Mouse (Mus musculus) gastrocnemius, adult 2 months (tissue): ENCODE results near the gene Prkca. TPM values are rescaled to one million over a fixed set of nuclear protein-coding genes. Genes with fewer than 3 reads are reported as not detected.

ENCODE experiments used
- DNase-seq: peaks from one replicate; pipeline ENCODE4 v3.0.0; 2022
- H3K27ac ChIP-seq: fragments of 200-600 bp; 2 replicates; pipeline ENCODE4 v1.8.1; 2022; ENCODE audit warnings: mild to moderate bottlenecking
- H3K4me3 ChIP-seq: fragments of 200-600 bp; 2 replicates; pipeline ENCODE4 v1.8.1; 2022; ENCODE audit warnings: mild to moderate bottlenecking, moderate library complexity
- CTCF ChIP-seq: fragments of 200-600 bp; IDR thresholded peaks from 2 replicates; pipeline ENCODE4 v1.8.1; 2022; ENCODE audit warnings: antibody characterized with exemption, mild to moderate bottlenecking, moderate library complexity
- intact Hi-C: fragments of 180-260 bp; cut with DNase I; formaldehyde crosslinking; loops from one replicate; pipeline ENCODE4 v1.15.1; 2025
- total RNA-seq, 2 experiments: library from RNA; stranded (reverse); gene quantifications; 2 replicates each; pipeline ENCODE4 v1.2.3; 2021

Gene Prkca
- total RNA-seq, 2 experiments from 2014 or later = 54.9 to 57.8 TPM

- Histone ChIP-seq H3K27ac (no peak overlapping the region), H3K4me3 (no peak overlapping the region)
- intact Hi-C loops = no loop called here
- no peak for TF ChIP-seq CTCF
- DNase-seq = no peak
Measured at GRCm38 (mm10) chr11:108360983-108361382, 17.3 kb upstream of the Prkca start.

- intact Hi-C loops = no loop called here
- H3K27ac ChIP-seq = no peak overlapping the region
- TF ChIP-seq CTCF = no peak
- H3K4me3 ChIP-seq = no peak overlapping the region
- no peak for DNase-seq
Measured at GRCm38 (mm10) chr11:108358911-108359310, 15.2 kb upstream of the Prkca start.

GRCm38 (mm10) chr11:108356020-108356419 lies 12.3 kb upstream of the Prkca start:
- H3K4me3 ChIP-seq = no peak overlapping the region
- intact Hi-C loops = no loop called here
- TF ChIP-seq CTCF = no peak
- no peak overlapping the region for H3K27ac ChIP-seq
- DNase-seq = no peak

- TF ChIP-seq CTCF = no peak
- DNase-seq = no peak
- H3K27ac ChIP-seq = no peak overlapping the region
- no peak overlapping the region for H3K4me3 ChIP-seq
- intact Hi-C loops = no loop called here
Measured at GRCm38 (mm10) chr11:108352842-108353388, 9.2 kb upstream of the Prkca start.

- intact Hi-C loops = no loop called here
- Histone ChIP-seq H3K4me3 (no peak overlapping the region), H3K27ac (no peak overlapping the region)
- no peak for TF ChIP-seq CTCF
- no peak for DNase-seq
Measured at GRCm38 (mm10) chr11:108350799-108351198, 7.1 kb upstream of the Prkca start.

GRCm38 (mm10) chr11:108345321-108345720 lies 1.6 kb upstream of the Prkca start:
- Histone ChIP-seq H3K27ac (no peak overlapping the region), H3K4me3 (no peak overlapping the region)
- no peak for DNase-seq
- intact Hi-C loops = loop anchor here (10.0 kb wide), 1 partner anchor 211 kb away; no protein-coding TSS in a partner anchor
- TF ChIP-seq CTCF = no peak

- intact Hi-C loops = loop anchor here (5.0 to 10.0 kb wide), 2 partner anchors 122 to 210 kb away; no protein-coding TSS in a partner anchor
- Histone ChIP-seq H3K4me3 (peak overlapping the region; percentile 87), H3K27ac (peak overlapping the region; percentile 97; the same call in 1 of the 2 replicates)
- TF ChIP-seq CTCF = no peak
- DNase-seq = no peak
Measured at GRCm38 (mm10) chr11:108344759-108345158, 1.0 kb upstream of the Prkca start.

GRCm38 (mm10) chr11:108342781-108343768 lies 653 bp downstream of the Prkca start, which contains the start of gene Apoh:
TSS of gene Apoh (plus strand) at chr11:108343354.
- peak; percentile 90 for DNase-seq
- Histone ChIP-seq H3K27ac (peak within 1 kb of the TSS; percentile 97), H3K4me3 (peak within 1 kb of the TSS; percentile 87)
- intact Hi-C loops = loop anchor here (5.0 to 10.0 kb wide), 2 partner anchors 121 to 208 kb away; no protein-coding TSS in a partner anchor
- TF ChIP-seq CTCF = no peak; the same call in 1 of the 2 replicates

- DNase-seq = no peak
- intact Hi-C loops = loop anchor here (5.0 to 10.0 kb wide), 2 partner anchors 119 to 207 kb away; no protein-coding TSS in a partner anchor
- peak overlapping the region; percentile 87 for H3K4me3 ChIP-seq
- no peak for TF ChIP-seq CTCF
- H3K27ac ChIP-seq = peak overlapping the region; percentile 97
Measured at GRCm38 (mm10) chr11:108341783-108342182, 1.9 kb downstream of the Prkca start.

GRCm38 (mm10) chr11:108340293-108340692 lies 3.4 kb downstream of the Prkca start:
- intact Hi-C loops = loop anchor here (5.0 to 10.0 kb wide), 2 partner anchors 118 to 205 kb away; no protein-coding TSS in a partner anchor
- DNase-seq = no peak
- no peak for TF ChIP-seq CTCF
- Histone ChIP-seq H3K27ac (no peak overlapping the region), H3K4me3 (no peak overlapping the region)

GRCm38 (mm10) chr11:108336445-108336844 lies 7.3 kb downstream of the Prkca start:
- intact Hi-C loops = loop anchor here (2.0 kb wide), 2 partner anchors 34 to 78 kb away; no protein-coding TSS in a partner anchor
- DNase-seq = peak; percentile 58
- H3K4me3 ChIP-seq = peak overlapping the region; percentile 62
- peak overlapping the region; percentile 85 for H3K27ac ChIP-seq
- no peak for TF ChIP-seq CTCF

- no peak for DNase-seq
- no peak overlapping the region for H3K4me3 ChIP-seq
- intact Hi-C loops = no loop called here
- TF ChIP-seq CTCF = no peak
- H3K27ac ChIP-seq = peak overlapping the region; percentile 85
Measured at GRCm38 (mm10) chr11:108335536-108335935, 8.2 kb downstream of the Prkca start.

- Histone ChIP-seq H3K27ac (no peak overlapping the region; the same call in 1 of the 2 replicates), H3K4me3 (no peak overlapping the region)
- intact Hi-C loops = no loop called here
- TF ChIP-seq CTCF = no peak
- DNase-seq = no peak
Measured at GRCm38 (mm10) chr11:108334658-108335057, 9.1 kb downstream of the Prkca start.
